Mouse (Mus musculus): ENCODE measurements around the gene Ctla2b. TPM values are rescaled to one million over a fixed set of nuclear protein-coding genes. Genes with fewer than 3 reads are reported as not detected.
"Not testable (repeated sequence)": the region's sequence is repeated elsewhere in the genome, so short reads cannot be mapped to it uniquely, and the experiment has no call there.

The Ctla2b gene
- polyA plus RNA-seq (2014; fragmentation: Nextera tagmentation; extraction: Ambion mirVana) = 3.8 and 4.6 TPM in 2 replicates

DNA sequence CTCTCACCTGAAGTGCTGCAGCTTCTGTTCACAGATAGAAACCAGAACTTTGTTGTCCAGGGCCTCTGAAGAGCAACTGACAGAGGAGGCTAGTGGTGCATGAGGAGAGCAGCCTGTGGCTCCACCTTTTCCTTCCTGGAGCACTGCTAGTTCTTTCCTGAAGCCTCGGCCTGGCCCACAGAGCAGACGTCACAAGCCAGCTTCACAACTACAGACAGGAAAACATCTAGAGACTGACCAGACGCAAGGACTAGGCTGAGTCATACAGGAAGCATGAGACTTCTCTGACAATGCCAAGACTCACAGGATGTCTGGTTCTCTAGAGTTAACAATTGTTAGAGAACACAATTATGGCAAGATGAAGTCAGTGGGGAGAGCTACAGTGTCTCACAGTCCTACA lies at the start of gene Ctla2b:
TSS of gene Ctla2b (minus strand) at position 120 of the 400 bp plus-strand sequence.
- no peak within 1 kb of the TSS for H3K4me2 ChIP-seq (replicated peaks; ENCODE audit: low read depth, low read length)
- ATAC-seq (ENCODE audit: insufficient number of reproducible peaks, insufficient read depth, low FRiP score, low read depth) = 0 out of 2 replicates have a peak, but pooled peaks have one; percentile 42
- no peak within 1 kb of the TSS for H3K27ac ChIP-seq (ENCODE audit: low read length)
- no peak within 1 kb of the TSS for H3K4me3 ChIP-seq (ENCODE audit: low read depth, low read length)
- H3K9me3 ChIP-seq (ENCODE audit: control insufficient read depth, low read depth, low read length) = no peaks in the 10 kb centered on the region
- no peaks in the 10 kb centered on the region for H3K4me1 ChIP-seq (ENCODE audit: control insufficient read depth, insufficient read depth, low read length)
- no peaks in the 10 kb centered on the region for H3K27me3 ChIP-seq (ENCODE audit: control insufficient read depth, insufficient read depth, low read length)
- WGBS = 62% methylated on average over 3 of the region's 3 CpGs
- no peak within 1 kb of the TSS for H3K9ac ChIP-seq (replicated peaks; ENCODE audit: low read depth, low read length)
- H3K36me3 ChIP-seq (ENCODE audit: control insufficient read depth, insufficient read depth, low read length) = no peaks in the 10 kb centered on the region

DNA sequence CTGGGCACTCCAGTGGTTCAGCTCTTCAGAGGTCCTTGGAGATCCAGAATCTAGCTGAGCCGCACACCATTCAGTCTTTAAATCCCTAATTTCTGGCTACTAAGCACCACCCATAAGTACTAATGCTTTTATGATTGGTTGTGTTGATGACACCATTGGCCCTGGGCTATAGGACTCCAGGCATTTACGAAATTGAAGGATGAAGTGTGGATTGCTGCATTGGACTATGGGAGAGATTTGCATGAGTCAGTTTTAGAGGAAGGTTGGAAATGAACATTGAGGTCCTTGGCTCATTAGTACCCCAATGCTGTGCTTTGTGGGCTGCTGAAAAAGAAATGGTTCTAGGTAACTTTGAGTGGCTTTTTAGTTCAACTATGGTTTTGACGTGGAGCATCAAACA lies 44.6 kb upstream of the Ctla2b start, which contains the start of gene Tpbpa:
TSS of gene Tpbpa (minus strand) at position 101 of the 400 bp plus-strand sequence.
- H3K4me1 ChIP-seq (ENCODE audit: control insufficient read depth, insufficient read depth, low read length); ATAC-seq (ENCODE audit: insufficient number of reproducible peaks, insufficient read depth, low FRiP score, low read depth): not testable (repeated sequence)

DNA sequence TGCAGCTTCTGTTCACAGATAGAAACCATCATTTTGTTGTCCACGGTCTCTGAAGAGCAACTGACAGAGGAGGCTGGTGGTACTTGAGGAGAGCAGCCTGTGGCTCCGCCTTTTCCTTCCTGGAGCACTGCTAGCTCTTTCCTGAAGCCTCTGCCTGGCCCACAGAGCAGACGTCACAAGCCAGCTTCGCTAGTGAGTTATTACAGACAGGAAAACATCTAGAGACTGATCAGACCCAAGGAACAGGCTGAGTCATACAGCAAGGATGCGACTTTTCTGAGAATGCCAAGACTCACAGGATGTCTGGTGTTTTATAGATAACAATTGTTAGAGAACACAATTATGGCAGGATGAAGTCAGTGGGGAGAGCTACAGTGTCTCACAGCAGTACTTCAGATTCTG lies 39.3 kb upstream of the Ctla2b start, which contains the start of the genes Gm49391 and Ctla2a:
TSS of gene Gm49391 (minus strand) at position 72 of the 402 bp plus-strand sequence.
TSS of gene Ctla2a (minus strand) at position 126 of the 402 bp plus-strand sequence.
- no peaks in the 10 kb centered on the region for H3K36me3 ChIP-seq (ENCODE audit: control insufficient read depth, insufficient read depth, low read length)
- H3K27me3 ChIP-seq (ENCODE audit: control insufficient read depth, insufficient read depth, low read length) = no peaks in the 10 kb centered on the region
- H3K4me1 ChIP-seq (ENCODE audit: control insufficient read depth, insufficient read depth, low read length) = no peaks in the 10 kb centered on the region
- no peaks in the 10 kb centered on the region for H3K9me3 ChIP-seq (ENCODE audit: control insufficient read depth, low read depth, low read length)
- peak; percentile 53; the same call in 1 of the 2 replicates for ATAC-seq (ENCODE audit: insufficient number of reproducible peaks, insufficient read depth, low FRiP score, low read depth)
- no peak within 1 kb of the TSS for H3K4me2 ChIP-seq (replicated peaks; ENCODE audit: low read depth, low read length)
- 55% methylated on average over 5 of the region's 5 CpGs for WGBS
- no peak within 1 kb of the TSS for H3K9ac ChIP-seq (replicated peaks; ENCODE audit: low read depth, low read length)
- H3K27ac ChIP-seq (ENCODE audit: low read length) = no peak within 1 kb of the TSS
- H3K4me3 ChIP-seq (ENCODE audit: low read depth, low read length) = no peak within 1 kb of the TSS

More for the DNA sequence above, 44.6 kb upstream of the Ctla2b start, which contains the start of gene Tpbpa:
- not testable (repeated sequence) for H3K36me3 ChIP-seq (ENCODE audit: control insufficient read depth, insufficient read depth, low read length); H3K27me3 ChIP-seq (ENCODE audit: control insufficient read depth, insufficient read depth, low read length); H3K27ac ChIP-seq (ENCODE audit: low read length); H3K4me3 ChIP-seq (ENCODE audit: low read depth, low read length); H3K9ac ChIP-seq (replicated peaks; ENCODE audit: low read depth, low read length); H3K4me2 ChIP-seq (replicated peaks; ENCODE audit: low read depth, low read length); H3K9me3 ChIP-seq (ENCODE audit: control insufficient read depth, low read depth, low read length)
- WGBS = 71% methylated on average over 3 of the region's 3 CpGs

DNA sequence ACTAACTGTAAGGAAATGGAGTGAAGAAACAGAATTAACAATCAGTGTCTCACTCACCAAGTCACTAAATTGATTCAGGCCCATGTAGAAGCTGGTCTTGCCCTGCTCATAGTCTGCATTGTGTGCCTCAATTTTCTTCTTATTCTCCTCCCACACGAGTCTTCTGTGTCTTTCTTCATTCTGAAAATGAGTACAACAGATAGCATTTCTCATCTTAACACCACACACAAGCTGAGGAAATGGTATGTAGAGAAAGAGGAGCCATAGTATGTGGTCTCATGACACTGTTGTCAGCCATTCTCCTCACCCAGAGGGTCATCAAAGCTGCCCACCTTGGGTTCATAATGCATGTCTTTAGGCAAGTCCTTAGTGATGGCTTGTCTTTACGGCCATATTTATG lies 38.2 kb upstream of the Ctla2b start, which contains the start of gene Gm49393:
TSS of gene Gm49393 (minus strand) at position 101 of the 400 bp plus-strand sequence.
- not testable (repeated sequence) for H3K4me3 ChIP-seq (ENCODE audit: low read depth, low read length); H3K36me3 ChIP-seq (ENCODE audit: control insufficient read depth, insufficient read depth, low read length); H3K4me1 ChIP-seq (ENCODE audit: control insufficient read depth, insufficient read depth, low read length); ATAC-seq (ENCODE audit: insufficient number of reproducible peaks, insufficient read depth, low FRiP score, low read depth); H3K9ac ChIP-seq (replicated peaks; ENCODE audit: low read depth, low read length); H3K27me3 ChIP-seq (ENCODE audit: control insufficient read depth, insufficient read depth, low read length); H3K9me3 ChIP-seq (ENCODE audit: control insufficient read depth, low read depth, low read length); H3K27ac ChIP-seq (ENCODE audit: low read length); H3K4me2 ChIP-seq (replicated peaks; ENCODE audit: low read depth, low read length)
- WGBS = 75% methylated on average over 2 of the region's 2 CpGs

DNA sequence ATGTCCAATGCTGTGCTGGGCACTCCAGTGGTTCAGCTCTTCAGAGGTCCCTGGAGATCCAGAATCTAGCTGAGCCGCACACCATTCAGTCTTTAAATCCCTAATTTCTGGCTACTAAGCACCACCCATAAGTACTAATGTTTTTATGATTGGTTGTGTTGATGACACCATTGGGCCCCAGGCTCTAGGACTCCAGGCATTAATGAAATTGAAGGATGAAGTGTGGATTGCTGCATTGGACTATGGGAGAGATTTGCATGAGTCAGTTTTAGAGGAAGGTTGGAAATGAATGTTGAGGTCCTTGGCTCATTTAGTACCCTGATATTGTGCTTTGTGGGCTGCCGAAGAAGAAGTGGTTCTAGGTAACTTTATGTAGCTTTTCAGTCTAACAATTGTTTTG lies 7.5 kb upstream of the Ctla2b start, which contains the start of gene Tpbpb:
TSS of gene Tpbpb (minus strand) at position 101 of the 400 bp plus-strand sequence.
- WGBS = 81% methylated on average over 2 of the region's 2 CpGs
- not testable (repeated sequence) for H3K4me3 ChIP-seq (ENCODE audit: low read depth, low read length); H3K4me2 ChIP-seq (replicated peaks; ENCODE audit: low read depth, low read length); H3K27ac ChIP-seq (ENCODE audit: low read length); H3K36me3 ChIP-seq (ENCODE audit: control insufficient read depth, insufficient read depth, low read length); H3K27me3 ChIP-seq (ENCODE audit: control insufficient read depth, insufficient read depth, low read length); ATAC-seq (ENCODE audit: insufficient number of reproducible peaks, insufficient read depth, low FRiP score, low read depth); H3K4me1 ChIP-seq (ENCODE audit: control insufficient read depth, insufficient read depth, low read length); H3K9me3 ChIP-seq (ENCODE audit: control insufficient read depth, low read depth, low read length); H3K9ac ChIP-seq (replicated peaks; ENCODE audit: low read depth, low read length)

DNA sequence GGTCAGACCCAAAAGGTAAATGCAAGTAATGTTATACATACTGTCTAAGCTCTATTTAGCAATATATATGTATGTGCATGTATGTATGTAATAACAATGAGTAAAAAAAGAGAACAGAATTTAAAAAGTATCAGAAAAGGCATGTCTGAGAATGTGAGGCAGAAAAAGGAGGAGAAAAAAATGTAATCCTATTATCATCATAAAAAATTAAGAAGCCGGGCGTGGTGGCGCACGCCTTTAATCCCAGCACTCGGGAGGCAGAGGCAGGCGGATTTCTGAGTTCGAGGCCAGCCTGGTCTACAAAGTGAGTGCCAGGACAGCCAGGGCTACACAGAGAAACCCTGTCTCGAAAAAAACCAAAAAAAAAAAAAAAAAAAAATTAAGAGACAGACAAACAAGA lies 453 bp downstream of the Ctla2b start, which contains the start of gene Gm49392:
TSS of gene Gm49392 (minus strand) at position 101 of the 400 bp plus-strand sequence.
- H3K4me2 ChIP-seq (replicated peaks; ENCODE audit: low read depth, low read length); H3K36me3 ChIP-seq (ENCODE audit: control insufficient read depth, insufficient read depth, low read length); H3K9ac ChIP-seq (replicated peaks; ENCODE audit: low read depth, low read length); H3K27me3 ChIP-seq (ENCODE audit: control insufficient read depth, insufficient read depth, low read length); H3K27ac ChIP-seq (ENCODE audit: low read length); ATAC-seq (ENCODE audit: insufficient number of reproducible peaks, insufficient read depth, low FRiP score, low read depth); H3K4me3 ChIP-seq (ENCODE audit: low read depth, low read length); H3K9me3 ChIP-seq (ENCODE audit: control insufficient read depth, low read depth, low read length); H3K4me1 ChIP-seq (ENCODE audit: control insufficient read depth, insufficient read depth, low read length): not testable (repeated sequence)
- WGBS = 77% methylated on average over 8 of the region's 8 CpGs

DNA sequence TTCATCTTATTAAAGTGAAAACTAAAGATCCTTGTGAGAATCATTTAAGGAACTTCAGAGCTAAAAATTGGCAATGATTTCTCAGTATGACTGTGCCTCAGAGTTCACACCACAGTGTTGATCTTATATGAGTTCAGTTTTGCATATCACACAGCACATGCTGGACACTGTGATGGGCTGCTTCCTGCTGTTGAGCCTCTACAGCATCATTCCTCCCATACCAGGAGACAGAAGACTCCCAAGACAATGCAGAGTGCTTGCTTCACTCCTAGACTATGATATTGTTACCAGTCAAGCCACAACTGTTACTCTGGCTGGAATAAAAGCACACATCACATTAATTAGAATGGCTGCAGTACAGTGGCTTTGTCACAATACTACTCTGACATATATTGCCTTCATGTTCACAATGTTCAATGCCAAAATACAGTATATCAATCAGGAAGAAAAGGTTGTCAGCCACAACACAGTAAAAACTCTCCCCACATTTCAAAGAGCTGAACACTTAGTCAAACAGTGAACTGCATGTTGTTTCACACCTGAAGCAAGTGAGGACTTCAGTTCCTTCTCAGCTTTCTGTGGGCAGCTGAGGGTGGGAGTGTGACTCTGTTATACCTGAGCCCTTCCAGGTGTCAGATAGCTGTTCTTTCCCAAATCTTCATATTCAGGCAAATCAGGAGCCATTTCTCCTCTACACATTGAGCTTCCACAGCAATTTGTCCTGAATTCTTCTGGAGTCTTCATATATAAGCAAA lies 1.7 kb downstream of the Ctla2b start:
- Histone ChIP-seq H3K4me1 (ENCODE audit: control insufficient read depth, insufficient read depth, low read length) (no peaks in the 10 kb centered on the region), H3K9me3 (ENCODE audit: control insufficient read depth, low read depth, low read length) (no peaks in the 10 kb centered on the region), H3K27ac (ENCODE audit: low read length) (no peak overlapping the region), H3K4me3 (ENCODE audit: low read depth, low read length) (no peak overlapping the region), H3K36me3 (ENCODE audit: control insufficient read depth, insufficient read depth, low read length) (no peaks in the 10 kb centered on the region), H3K4me2 (replicated peaks; ENCODE audit: low read depth, low read length) (no peak overlapping the region), H3K27me3 (ENCODE audit: control insufficient read depth, insufficient read depth, low read length) (no peaks in the 10 kb centered on the region), H3K9ac (replicated peaks; ENCODE audit: low read depth, low read length) (no peak overlapping the region)
- ATAC-seq (ENCODE audit: insufficient number of reproducible peaks, insufficient read depth, low FRiP score, low read depth) = no peak

DNA sequence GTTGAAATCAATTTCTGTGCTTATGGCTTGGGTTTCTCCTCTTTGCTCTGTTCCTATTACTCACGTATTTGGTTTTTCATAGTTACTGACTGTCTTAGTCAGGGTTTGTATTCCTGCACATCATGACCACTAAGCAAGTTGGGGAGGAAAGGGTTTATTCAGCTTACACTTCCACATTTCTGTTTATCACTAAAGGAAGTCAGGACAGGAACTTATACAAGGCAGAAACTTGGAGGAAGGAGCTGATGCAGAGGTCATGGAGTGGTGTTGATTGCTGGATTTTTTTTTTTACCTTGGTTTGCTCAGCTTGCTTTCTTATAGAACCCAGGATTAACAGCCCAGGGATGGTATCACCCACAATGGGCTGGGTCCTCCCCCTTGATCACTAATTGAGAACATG lies 4.9 kb downstream of the Ctla2b start:
- Histone ChIP-seq H3K27ac (ENCODE audit: low read length) (no peak overlapping the region), H3K36me3 (ENCODE audit: control insufficient read depth, insufficient read depth, low read length) (no peaks in the 10 kb centered on the region), H3K9ac (replicated peaks; ENCODE audit: low read depth, low read length) (no peak overlapping the region), H3K4me3 (ENCODE audit: low read depth, low read length) (no peak overlapping the region), H3K27me3 (ENCODE audit: control insufficient read depth, insufficient read depth, low read length) (no peaks in the 10 kb centered on the region), H3K4me1 (ENCODE audit: control insufficient read depth, insufficient read depth, low read length) (no peaks in the 10 kb centered on the region), H3K9me3 (ENCODE audit: control insufficient read depth, low read depth, low read length) (no peaks in the 10 kb centered on the region), H3K4me2 (replicated peaks; ENCODE audit: low read depth, low read length) (no peak overlapping the region)
- 93% methylated on average over 1 of the region's 1 CpGs for WGBS
- ATAC-seq (ENCODE audit: insufficient number of reproducible peaks, insufficient read depth, low FRiP score, low read depth) = no peak
